Mouse (Mus musculus) urinary bladder, adult 18-20 months (tissue): ENCODE data around the gene Mmp2.
"Not testable (repeated sequence)": the region's sequence is repeated elsewhere in the genome, so short reads cannot be mapped to it uniquely, and the experiment has no call there.

ENCODE experiments used
- DNase-seq, 2 experiments: peaks; one replicate each; pipeline ENCODE4 v3.0.0; 2022; ENCODE audit warnings: low spot score in 2 of 2, mixed read lengths in 2 of 2

The Mmp2 gene

GRCm38 (mm10) chr8:92827243-92828034 lies at the start of gene Mmp2:
Mmp2 (plus strand) TSS chr8:92827291.
- DNase-seq = peak; percentile 17 to 43

- DNase-seq = peak in 1 of 2 experiments; percentile 42
Measured at GRCm38 (mm10) chr8:92780976-92781375, 46.1 kb upstream of the Mmp2 start.

DNA sequence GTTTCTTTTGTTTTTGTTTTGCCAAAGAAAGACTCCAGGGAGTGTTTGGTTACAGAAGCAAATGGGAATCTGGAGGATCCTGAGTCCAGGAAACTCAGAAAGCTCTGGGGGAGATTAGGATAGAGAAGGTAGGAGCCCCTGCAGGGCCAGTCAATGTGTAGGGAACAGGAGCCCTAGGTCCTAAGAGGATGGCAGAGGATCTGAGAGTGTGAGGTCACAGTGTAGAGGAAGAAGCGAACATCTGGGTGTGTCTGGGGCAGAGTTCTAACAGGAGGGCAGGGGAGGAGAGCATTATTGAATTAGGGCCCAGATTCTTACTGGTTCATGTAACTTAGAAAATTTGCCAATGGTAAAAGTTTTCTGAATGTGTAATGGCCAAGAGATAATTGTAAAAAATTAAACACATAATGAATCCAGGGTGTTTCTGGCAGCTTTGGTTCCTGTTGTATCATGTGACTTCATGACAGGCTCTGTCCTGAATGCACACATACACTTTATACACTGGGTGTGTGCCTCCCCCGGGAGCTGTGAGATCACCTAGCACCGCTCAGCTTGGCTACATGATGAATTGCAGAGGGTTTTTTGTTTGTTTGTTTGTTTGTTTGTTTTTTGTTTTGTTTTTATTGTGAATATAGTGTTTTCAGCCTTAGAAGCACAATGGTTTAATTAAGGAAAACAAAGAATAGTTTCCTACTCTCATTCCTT lies 43.0 kb upstream of the Mmp2 start:
- no peak for DNase-seq

DNA sequence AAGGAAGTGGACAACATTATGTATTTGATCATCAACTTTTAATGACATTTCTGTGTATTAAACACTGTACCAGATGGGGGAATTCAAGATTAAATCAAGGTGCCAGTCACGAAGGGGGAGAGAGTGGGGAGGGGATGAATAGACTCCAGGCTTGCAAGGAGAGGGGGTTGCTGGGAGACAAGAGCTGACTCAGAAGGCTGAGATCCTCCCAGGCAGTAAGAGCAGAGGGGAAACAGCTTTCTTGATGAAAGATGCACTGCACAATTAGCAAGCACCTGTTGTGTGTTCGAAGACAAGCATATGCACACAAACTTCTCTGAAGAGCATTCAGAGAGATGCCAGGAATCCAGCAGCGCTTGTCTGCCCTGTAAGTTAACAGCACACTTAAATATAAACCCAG lies 36.3 kb upstream of the Mmp2 start:
- no peak for DNase-seq

DNA sequence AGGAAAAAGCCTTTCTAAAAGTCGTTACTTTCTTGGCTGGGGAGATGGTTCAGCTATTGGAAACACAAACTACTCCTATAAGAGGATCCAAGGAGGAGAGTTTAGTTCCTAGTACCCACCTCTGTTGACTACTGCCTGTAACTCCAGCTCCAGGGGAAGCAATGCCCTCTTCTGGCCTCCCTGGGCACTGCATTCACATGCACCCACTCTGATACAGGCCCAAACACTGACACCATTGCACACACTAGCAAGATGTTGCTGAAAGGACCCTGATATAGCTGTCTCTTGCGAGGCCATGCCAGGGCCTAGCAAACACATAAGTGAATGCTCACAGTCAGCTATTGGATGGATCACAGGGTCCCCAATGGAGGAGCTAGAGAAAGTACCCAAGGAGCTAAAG lies 35.1 kb upstream of the Mmp2 start:
- DNase-seq = not testable (repeated sequence)

DNA sequence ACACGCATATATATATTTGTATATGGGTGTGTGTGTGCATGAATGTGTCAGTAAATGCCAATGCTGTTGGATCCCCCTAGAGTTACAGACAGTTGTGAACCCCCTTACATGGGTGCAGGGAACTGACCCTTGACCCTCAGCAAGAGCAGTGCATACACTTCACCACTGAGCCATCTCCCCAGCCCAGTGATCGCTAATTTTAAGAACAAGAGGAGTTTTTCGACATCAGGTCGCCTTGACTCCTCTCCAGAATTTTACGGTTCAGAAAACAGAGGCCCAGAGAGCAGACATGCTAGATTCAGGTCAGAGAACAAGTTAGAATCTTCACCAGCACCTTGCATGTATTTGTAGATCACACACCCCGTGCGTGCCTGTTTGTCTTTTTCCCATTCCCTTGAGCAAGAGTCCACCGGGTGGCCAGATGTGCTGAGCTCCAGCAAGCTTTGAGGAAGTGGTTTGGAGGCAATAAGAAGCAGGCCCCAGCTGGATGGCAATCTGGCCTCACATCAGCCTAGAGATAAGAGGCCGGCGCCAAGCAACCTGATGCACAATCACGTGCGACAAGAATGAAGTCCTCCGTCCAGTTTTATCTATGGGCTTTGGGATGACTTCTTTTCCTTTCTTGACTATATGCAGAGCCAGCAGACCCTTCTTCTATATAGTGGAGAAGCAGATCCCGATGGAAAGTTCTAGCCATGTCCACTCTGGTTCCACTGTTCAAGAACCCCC lies 33.1 kb upstream of the Mmp2 start:
- DNase-seq = no peak

DNA sequence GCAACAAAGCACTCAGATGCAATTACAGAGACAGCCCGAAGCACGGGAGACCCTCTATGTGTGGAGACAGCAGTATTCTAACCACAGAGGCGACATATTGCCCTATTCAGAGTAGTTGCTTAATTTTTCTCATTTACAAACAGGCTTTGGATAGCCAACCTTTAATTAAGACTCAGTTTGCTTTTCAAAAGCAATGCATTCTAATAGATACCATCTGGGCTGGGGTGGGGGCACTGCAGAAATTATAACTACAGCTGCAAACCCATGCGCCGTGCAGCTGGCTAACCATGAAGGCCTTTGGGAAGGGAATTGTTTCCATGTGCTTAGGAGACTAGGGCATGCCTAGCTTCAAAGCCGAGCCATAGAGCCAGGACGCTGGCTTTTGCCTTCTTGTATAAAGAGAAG lies 29.6 kb upstream of the Mmp2 start:
- DNase-seq = no peak

- DNase-seq = no peak
Measured at GRCm38 (mm10) chr8:92799406-92799805, 27.7 kb upstream of the Mmp2 start.

GRCm38 (mm10) chr8:92801231-92801630 lies 25.9 kb upstream of the Mmp2 start:
- DNase-seq = no peak

DNA sequence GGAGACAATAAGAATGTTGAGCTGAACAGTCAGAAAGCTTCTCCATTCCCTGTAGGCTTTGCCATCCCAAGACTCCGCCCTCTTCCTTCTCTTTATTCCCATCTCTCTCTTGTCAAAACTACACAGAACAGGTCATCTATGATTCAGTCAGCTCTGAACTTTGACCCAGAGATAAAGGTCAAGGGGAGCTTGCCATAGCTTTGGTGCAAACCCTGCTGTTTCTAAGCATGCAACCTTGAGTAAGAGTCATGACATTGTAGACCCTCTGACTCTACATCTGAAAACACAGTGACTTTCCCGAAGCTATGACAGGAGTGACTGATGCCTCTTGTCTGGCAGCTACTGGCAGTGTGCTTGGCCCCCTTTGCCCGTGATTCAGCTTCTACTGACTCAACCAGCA lies 24.5 kb upstream of the Mmp2 start:
- DNase-seq = no peak

GRCm38 (mm10) chr8:92812773-92813172 lies 14.3 kb upstream of the Mmp2 start:
- no peak for DNase-seq

GRCm38 (mm10) chr8:92815661-92816060 lies 11.4 kb upstream of the Mmp2 start:
- DNase-seq = no peak

DNA sequence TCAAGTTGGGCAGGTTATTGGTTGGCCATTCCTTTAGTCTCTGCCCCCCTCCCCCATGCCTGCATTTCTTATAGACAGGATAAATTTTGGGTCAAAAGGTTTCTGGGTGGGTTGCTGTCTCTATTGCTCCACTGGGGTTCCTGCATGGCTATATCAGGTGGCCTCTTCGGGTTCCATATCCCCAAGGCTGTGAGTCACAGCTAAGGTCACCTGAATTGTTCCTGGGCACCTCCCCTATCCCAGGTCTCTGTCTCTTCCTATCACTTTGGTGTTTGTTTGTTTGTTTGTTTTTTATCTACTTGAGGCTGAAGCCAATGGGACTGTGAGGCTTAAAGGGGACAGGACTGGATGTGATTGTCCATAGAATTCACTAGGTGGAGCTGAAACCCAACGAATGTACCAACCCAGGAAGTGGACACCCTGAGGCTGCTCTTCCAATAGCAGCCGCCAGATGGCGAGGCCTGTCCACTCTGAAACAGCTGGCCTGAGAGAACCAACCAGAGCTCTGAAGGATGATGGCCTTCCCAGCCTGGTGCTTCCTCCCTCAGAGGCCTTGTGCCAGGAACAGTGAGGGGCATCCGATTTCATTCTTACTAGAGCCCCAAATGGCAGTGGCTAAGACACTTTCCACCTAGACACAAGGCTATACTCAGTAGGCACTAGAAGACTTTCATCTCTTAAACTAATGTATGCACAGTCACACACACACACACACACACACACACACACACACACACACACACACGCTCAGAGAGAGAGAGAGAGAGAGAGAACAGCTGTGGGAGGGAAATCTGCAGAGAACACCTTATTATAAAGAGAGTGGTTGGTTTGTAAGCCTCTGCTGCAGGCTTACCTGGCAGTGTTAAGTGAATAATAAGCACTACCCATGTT lies 8.9 kb upstream of the Mmp2 start:
- peak; percentile 83 to 85 for DNase-seq

- DNase-seq = no peak
Measured at GRCm38 (mm10) chr8:92821151-92821550, 5.9 kb upstream of the Mmp2 start.

- no peak for DNase-seq
Measured at GRCm38 (mm10) chr8:92822386-92822785, 4.7 kb upstream of the Mmp2 start.

- no peak for DNase-seq
Measured at GRCm38 (mm10) chr8:92825991-92826390, 1.1 kb upstream of the Mmp2 start.

DNA sequence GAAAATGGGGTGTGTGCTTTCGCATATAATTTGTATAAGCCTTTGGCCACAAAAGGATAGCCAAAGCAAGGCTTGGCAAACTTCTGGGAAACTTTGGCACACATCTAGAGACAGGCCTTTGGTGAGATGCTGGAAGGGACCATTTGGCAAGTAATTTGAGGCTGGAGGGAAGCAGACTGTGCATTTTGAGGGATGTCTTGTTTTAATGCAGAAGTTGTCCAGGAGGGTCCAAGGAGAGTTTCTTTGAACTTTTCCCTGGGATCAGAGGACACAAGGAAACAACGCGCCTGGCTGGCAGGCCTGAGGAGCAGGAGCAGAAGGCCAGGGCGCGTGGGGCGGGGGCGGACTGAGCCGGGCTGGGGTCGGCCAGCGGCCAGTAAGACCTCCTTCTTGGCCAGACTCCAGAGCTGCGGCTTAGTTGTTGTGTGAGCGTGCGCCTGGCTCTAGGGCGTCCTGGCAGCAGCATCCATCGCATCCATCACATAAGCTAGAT lies 1.2 kb downstream of the Mmp2 start:
- no peak for DNase-seq

DNA sequence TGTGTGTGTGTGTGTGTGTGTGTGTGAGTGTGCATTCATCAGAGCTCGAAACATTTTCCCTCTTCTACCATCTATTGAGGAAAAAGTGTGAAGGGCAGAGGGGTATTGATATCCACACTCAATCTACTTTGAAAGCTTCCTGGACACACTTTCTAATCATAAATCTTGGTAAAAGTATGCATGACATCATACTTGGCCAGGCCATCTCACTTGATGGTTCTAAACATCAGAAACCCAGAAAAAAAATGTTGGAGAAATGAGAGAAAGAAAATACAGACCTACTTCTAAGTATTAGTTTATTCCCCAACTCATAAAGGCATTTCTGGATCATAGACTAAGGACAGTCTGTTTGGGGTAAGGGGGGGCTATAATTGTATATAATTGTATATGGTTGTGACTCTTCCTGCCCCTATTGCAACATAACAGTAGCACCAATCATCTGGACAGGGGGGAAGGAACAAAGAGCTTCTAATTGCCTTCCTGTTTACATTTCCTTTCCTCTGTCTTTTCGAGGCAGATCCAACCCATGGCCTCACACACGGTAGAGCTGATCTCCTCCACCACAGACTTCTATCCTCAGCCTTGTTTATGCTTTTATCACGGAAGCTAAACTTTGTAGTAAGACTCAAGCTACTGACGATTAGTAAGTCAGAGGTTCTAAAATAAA lies 7.1 kb downstream of the Mmp2 start:
- DNase-seq = no peak

DNA sequence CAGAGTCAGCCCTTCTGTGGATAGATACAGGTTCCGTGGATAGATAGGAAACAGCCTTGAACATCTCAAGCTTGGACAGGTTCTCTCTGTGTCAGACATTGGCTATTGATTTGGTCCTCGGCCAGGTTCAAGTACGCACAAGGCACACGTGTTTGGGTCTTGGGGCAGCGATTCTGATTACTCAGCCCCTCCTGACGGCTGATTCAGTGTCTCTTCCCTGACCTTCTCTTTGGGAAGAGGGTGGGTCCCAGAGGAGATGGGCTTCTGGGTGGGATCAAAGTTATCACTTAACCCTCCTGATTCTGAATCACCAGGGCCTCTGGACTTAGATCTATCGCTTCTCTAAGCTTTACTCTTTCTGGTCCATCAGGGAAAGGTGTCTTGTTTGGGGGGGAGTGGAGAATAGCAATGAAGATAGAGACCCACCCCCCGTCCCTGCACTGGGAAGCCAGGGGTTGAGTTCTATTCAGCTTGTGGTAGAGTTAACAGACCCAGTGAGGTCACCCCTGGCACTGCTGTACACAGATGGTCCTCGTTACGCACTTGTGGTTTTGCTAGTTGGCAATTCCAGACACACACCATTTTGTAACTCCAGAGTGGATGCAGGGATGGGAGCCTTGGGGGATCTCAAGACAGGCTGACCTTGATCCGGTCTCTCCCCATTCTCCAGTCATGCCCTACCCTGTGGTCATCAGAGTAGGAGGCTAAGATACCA lies 7.9 kb downstream of the Mmp2 start:
- DNase-seq = no peak

DNA sequence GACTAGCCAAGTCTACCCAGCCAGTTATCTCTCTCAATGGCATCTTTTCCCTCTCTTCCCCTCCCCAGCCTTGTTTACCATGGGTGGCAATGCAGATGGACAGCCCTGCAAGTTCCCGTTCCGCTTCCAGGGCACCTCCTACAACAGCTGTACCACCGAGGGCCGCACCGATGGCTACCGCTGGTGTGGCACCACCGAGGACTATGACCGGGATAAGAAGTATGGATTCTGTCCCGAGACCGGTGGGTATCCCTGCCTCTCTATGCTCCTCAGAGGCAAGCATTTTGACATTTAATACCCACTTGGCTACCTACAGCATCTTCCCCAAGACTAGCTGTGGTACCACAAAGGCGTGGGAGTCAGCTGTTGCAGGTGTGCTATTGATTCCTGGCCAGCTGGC lies 8.8 kb downstream of the Mmp2 start:
- no peak for DNase-seq
